Mouse (Mus musculus): ENCODE measurements around the gene Anxa9. TPM values are rescaled to one million over a fixed set of nuclear protein-coding genes. Genes with fewer than 3 reads are reported as not detected.

Gene Anxa9
- 0.15 and 0.19 TPM in 2 replicates for polyA plus RNA-seq (2021; fragmentation: Nextera tagmentation)
- long read RNA-seq, experiment 1: 0 reads
- long read RNA-seq, experiment 2, partial matches to known transcripts: 0 of 1 reads
- long read RNA-seq, experiment 2, other reads (novel, unspliced or antisense): 1 of 1 reads

DNA sequence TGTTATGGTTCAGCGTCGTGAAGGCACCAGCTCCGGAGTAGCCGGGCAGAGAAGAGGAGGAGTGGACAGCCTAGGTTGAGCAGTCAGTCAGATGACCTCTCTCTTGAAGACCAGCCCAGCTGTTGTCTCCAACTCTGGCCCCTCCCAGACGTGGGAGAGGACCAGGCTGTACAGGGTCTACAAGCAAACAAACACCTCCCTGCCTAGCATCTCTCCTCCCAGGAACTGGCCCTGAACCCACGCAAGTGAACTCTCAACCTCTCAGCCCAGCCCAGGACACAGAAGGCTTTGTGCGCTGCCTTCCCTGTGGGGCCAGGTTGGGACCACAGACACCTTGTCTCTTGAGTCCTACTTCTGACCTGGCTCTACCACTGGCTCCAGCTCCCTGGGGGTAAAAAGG lies at the start of gene Anxa9:
Anxa9 (minus strand) TSS at position 77 of the 400 bp plus-strand sequence.

DNA sequence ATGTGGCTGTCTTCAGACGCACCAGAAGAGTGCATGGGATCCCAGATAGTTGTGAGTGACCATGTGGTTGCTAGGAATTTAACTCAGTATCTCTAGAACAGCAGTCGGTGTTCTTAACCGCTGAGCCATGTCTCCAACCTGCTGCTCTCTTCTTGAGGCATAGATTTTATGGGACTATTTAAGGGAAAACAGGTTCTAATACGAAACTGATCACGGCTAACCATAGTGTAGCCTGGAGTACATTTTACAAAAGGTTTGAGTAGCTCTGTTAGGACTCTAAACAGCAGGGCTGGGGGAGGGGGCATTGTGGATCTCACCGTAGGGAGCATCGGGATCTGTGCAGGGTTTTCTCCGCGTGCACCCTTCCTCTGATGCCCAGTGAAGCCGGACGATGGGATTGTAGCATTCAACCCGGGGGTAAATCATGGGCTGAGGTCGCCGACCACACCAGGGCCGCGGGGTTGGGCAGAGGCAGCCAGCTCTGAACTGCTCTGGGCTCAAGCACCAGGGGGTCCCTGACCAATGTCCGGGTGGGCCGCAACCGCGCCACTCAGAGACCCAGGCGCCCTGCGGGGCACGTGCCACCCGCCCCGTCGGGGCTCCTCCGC lies 7.6 kb upstream of the Anxa9 start, which contains the start of gene Cers2:
Cers2 (plus strand) TSS at position 306 of the 608 bp plus-strand sequence.

DNA sequence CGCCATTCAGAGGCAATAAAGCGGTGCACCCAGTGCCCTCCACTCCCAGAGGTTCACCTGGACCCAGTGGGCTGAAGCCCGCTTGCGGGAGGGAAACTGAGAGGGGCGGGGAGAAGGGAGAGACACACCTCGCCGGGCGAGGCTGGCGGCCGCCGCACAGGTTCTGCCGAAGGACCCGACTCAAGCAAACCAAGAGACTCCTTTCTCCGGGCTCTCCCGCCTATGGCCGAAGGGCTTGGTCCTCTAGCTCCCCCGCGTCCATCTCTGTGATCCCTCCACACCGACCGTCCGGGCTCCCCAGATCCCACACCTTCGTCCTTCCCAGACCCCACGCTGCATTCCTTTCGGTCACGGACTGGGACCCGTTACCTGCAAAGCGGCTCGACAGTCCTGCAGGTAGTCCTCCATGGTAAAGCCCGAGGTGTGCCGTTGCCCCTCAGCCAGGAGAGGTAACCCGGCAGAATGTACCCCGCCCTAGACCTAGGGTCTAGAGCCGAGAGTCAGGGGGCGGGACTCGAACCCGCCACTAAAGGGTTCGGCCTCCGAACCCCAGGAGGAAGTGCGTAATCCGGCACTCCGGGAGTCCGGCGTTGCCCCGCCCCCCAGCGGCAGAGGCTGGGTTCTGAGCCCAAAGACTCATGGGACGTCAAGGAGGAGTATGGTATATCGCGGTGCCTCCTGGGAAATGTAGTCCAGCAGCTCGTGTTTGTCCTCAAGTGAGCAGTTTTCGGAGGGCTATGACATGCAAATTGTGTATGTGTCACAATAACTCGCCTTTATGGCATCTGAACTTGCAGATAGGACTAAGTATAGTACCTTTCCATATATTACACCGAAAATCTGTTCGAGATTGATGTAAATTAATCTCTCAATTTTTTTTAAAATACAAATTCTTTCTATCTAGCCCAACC lies 25.5 kb downstream of the Anxa9 start, which contains the start of the genes Mindy1 and Prune1:
Mindy1 (plus strand) TSS at position 130 of the 911 bp plus-strand sequence.
Prune1 (minus strand) TSS at position 861 of the 911 bp plus-strand sequence.

DNA sequence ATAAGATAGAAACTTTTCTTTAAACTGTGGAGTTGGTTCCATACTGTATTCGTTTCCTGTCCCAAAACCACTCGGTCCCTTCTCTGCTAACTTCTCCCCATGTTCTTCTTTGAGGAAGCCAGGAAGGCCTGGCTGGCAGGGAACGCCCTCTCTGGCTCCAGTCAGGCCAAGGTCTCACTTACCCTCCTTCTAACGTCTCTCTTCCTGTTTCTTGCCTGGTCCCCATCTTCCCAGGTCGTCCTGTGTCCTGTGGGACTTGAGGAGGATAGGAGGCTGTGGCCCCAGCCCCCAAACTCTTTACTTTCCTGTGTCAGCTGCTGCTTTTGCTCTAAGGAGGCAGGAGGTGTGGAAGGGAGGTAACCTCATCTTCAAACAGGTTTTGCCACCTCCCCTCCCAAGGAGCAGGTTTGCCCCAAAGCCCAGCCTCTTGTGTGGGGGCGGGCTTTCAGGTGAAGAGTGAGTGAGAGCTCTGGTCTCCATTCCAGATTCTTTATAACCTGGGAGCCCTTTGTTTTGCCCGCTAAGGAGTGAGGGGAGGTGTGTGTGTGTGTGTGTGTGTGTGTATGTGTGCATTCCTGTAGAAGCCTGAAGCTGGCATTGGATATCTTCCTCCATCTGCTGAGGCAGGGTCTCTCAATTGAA lies 56.1 kb downstream of the Anxa9 start, which contains the start of gene Bnipl:
Bnipl (minus strand) TSS at position 411 of the 642 bp plus-strand sequence.

Other genes starting within 250 kb of the Anxa9 start
- gene Pip5k1a, start 200.2 kb downstream of the Anxa9 start, polyA plus RNA-seq (2021; fragmentation: Nextera tagmentation): 11.3 and 13.1 TPM in 2 replicates
- 42.0 and 50.9 TPM in 2 replicates for gene Vps72, start 196.2 kb downstream of the Anxa9 start, polyA plus RNA-seq (2021; fragmentation: Nextera tagmentation)
- 0.41 and 0.44 TPM in 2 replicates for gene Tmod4, start 182.7 kb downstream of the Anxa9 start, polyA plus RNA-seq (2021; fragmentation: Nextera tagmentation)
- gene Scnm1, start 173.2 kb downstream of the Anxa9 start, polyA plus RNA-seq (2021; fragmentation: Nextera tagmentation): 58.4 and 58.8 TPM in 2 replicates
- 9.2 and 11.4 TPM in 2 replicates for gene Lysmd1, start 173.1 kb downstream of the Anxa9 start, polyA plus RNA-seq (2021; fragmentation: Nextera tagmentation)
- gene Tnfaip8l2, start 164.8 kb downstream of the Anxa9 start, polyA plus RNA-seq (2021; fragmentation: Nextera tagmentation): 2.6 and 3.7 TPM in 2 replicates
- gene Sema6c, start 146.7 kb downstream of the Anxa9 start, polyA plus RNA-seq (2021; fragmentation: Nextera tagmentation): 1.2 and 2.4 TPM in 2 replicates
- gene Gabpb2, start 89.3 kb downstream of the Anxa9 start, polyA plus RNA-seq (2021; fragmentation: Nextera tagmentation): 0.60 and 0.73 TPM in 2 replicates
- gene Cdc42se1, start 78.4 kb downstream of the Anxa9 start, polyA plus RNA-seq (2021; fragmentation: Nextera tagmentation): 66.2 and 87.2 TPM in 2 replicates
- 286 and 302 TPM in 2 replicates for gene Mllt11, start 75.0 kb downstream of the Anxa9 start, polyA plus RNA-seq (2021; fragmentation: Nextera tagmentation)
- gene Gm128, start 65.6 kb downstream of the Anxa9 start, polyA plus RNA-seq (2021; fragmentation: Nextera tagmentation): 0.06 and 0.23 TPM in 2 replicates
- not detected in 2 replicates for gene Bnipl, start 56.0 kb downstream of the Anxa9 start, polyA plus RNA-seq (2021; fragmentation: Nextera tagmentation)
- 19.7 and 19.9 TPM in 2 replicates for gene Mindy1, start 25.8 kb downstream of the Anxa9 start, polyA plus RNA-seq (2021; fragmentation: Nextera tagmentation)
- 12.4 and 16.6 TPM in 2 replicates for gene Prune1, start 25.1 kb downstream of the Anxa9 start, polyA plus RNA-seq (2021; fragmentation: Nextera tagmentation)
- 45.4 and 46.9 TPM in 2 replicates for gene Cers2, start 7.6 kb upstream of the Anxa9 start, polyA plus RNA-seq (2021; fragmentation: Nextera tagmentation)
- gene Setdb1, start 50.0 kb upstream of the Anxa9 start, polyA plus RNA-seq (2021; fragmentation: Nextera tagmentation): 7.9 and 9.7 TPM in 2 replicates
- not detected in 2 replicates for gene 4930558C23Rik, start 95.7 kb upstream of the Anxa9 start, polyA plus RNA-seq (2021; fragmentation: Nextera tagmentation)
- gene Arnt, start 127.2 kb upstream of the Anxa9 start, polyA plus RNA-seq (2021; fragmentation: Nextera tagmentation): 3.4 and 3.8 TPM in 2 replicates
- gene Ctsk, start 192.1 kb upstream of the Anxa9 start, polyA plus RNA-seq (2021; fragmentation: Nextera tagmentation): 2.5 and 2.8 TPM in 2 replicates
- gene Ctss, start 219.6 kb upstream of the Anxa9 start, polyA plus RNA-seq (2021; fragmentation: Nextera tagmentation): 170 and 172 TPM in 2 replicates